Mouse (Mus musculus) right cerebral cortex, postnatal 36 days (tissue): ENCODE measurements at regions not wholly inside any gene's neighbourhood (a gene's known extent, or its start where the extent isn't known, plus 50 kb on each side); places are given as distances from the start of the nearest gene placed in this dataset.

ENCODE experiments used
- DNase-seq, 2 experiments: peaks; one replicate each; pipeline ENCODE4 v3.0.0; 2022; ENCODE audit warnings: low spot score in 2 of 2, mixed read lengths in 1 of 2

DNA sequence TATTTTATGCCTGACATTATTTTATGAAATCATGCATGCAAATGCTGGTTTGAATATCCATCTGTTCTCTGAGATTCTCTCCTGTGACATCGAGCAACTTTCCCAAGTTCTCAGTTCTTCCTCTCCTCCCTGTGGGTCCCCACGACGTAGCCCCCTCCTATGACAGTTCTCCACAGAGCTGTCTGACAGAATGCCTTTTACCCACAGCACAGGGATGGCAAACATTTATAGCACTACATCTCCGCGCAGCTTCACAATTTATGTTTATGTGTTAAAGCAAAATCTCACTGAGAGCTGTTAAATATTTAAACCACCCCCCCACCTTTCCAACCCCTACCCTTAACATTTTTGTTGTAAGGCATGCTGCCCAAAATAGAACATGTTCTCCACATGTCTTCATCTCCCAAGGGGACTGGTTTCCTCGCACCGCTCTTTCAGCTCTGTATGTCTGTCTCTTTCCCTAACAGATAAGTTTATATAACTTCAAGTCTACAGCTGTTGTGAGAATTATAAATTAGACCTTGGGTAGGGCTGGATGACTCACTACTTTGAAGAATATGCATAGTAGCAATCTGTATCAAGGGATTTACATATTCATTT, 63.5 kb upstream of the Ndst3 start:
- DNase-seq: peak; percentile 16 to 32

GRCm38 (mm10) chr3:123754927-123755326, 64.3 kb upstream of the Ndst3 start:
- DNase-seq: peak; percentile 2 to 18

DNA sequence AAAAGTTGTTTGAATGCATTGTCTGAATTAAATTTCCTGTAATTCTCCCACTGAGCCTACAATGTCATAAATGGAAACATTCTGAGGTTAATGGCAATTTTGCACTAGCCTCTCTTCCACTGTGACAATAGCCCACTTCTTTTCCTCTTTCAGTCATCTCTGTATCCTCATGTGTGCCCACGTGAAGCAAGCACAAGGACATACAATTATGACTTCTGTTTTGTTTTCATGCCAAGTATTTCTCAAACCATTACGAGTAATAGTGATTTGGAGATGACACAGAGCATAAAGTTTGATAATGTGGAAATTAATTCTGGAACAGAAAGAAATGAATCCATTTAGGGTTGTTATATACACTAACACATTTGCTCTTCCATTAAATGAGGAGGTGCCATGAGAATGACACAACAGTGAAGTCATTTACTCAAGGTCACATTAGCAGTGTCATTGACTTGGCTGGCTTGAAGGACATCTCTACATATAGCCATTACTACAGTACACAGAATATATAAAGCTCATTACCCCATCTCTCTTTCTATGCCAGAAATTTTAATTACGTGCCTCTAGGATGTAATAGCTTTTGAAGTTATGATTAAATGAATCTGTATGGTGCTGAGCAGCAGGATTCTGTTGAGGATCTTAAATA, 75.4 kb upstream of the Ndst3 start:
- DNase-seq: no peak

DNA sequence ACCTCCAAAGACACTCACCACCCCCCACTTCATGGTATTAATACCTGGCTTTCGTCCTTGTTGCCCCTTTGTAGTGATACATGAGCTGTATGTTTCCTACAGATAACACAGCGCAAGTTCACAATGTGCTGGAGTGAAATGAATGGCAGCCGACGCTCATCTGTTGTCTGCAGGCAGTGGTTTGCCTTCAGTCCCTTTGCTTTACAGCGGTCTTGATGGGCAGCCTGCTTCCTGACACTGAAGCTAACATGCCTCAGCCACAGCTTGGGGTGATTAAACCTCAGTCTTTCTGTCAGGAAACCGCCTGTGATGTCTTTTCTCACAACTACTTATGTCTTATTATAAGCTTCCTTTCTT, 75.9 kb upstream of the Ndst3 start:
- DNase-seq: no peak

- DNase-seq: no peak
Observed at GRCm38 (mm10) chr3:123780507-123780906, 89.9 kb upstream of the Ndst3 start.

DNA sequence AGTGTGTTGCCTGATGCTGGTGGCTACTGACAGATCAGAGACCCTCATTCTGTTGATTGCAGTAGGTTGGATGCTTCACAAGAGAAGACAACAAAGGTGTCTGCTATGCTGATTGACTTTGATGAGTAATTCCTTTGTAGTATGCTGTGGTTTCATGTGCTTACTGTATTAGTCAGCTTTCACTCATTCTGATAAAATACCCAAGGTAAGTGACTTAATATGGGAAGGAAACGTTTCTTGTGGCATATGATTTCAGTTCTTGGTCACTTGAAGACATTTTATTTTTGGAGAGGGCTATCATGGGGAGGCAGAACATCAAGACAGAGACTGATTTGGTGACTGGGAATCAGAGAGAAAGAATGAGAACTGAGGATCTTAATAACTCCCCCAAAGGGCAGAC, 90.9 kb upstream of the Ndst3 start:
- DNase-seq: no peak

- DNase-seq: no peak
Observed at GRCm38 (mm10) chr3:123784127-123784526, 93.5 kb upstream of the Ndst3 start.

DNA sequence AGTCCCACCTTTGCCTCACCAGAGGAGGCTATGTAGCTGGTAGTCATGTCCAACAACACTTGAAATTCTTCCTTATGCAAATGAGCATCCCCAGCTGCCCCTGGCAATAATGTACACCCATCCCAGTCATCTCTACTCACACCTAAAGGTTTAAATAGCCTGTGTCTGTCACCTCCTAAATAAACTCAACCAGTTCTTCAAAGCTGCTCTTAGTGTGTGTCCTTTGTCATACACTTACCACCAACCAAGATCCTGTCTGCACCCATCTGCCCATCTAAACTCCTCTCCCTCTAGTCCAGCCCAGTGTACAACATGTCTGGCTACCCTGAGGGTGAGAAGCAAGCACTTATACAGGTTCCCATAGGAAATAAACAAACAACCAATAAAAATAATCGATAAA, 103.4 kb upstream of the Ndst3 start:
- no peak for DNase-seq

- DNase-seq: peak in 1 of 2 experiments; percentile 4
Observed at GRCm38 (mm10) chr3:123805338-123805737, 114.7 kb upstream of the Ndst3 start.

DNA sequence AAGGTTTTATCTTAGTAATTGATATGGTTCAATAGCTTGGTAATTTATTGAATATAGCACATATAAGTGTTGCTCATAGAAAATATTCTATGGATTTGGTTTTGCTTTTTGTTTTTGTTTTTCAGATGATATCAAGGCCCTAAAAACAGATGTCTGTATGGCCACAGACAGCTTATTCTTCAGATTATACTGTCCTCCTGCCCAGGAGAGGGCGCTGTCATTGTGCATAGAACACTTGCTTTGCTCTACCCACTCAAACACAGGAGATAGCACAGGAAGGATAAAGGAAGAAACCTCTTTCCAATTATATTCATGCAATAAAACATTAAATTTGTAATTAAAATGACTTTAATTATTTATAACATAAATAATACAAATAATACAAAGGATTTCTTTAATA, 115.4 kb upstream of the Ndst3 start:
- no peak for DNase-seq

- no peak for DNase-seq
Observed at GRCm38 (mm10) chr3:123806546-123806945, 115.9 kb upstream of the Ndst3 start.

DNA sequence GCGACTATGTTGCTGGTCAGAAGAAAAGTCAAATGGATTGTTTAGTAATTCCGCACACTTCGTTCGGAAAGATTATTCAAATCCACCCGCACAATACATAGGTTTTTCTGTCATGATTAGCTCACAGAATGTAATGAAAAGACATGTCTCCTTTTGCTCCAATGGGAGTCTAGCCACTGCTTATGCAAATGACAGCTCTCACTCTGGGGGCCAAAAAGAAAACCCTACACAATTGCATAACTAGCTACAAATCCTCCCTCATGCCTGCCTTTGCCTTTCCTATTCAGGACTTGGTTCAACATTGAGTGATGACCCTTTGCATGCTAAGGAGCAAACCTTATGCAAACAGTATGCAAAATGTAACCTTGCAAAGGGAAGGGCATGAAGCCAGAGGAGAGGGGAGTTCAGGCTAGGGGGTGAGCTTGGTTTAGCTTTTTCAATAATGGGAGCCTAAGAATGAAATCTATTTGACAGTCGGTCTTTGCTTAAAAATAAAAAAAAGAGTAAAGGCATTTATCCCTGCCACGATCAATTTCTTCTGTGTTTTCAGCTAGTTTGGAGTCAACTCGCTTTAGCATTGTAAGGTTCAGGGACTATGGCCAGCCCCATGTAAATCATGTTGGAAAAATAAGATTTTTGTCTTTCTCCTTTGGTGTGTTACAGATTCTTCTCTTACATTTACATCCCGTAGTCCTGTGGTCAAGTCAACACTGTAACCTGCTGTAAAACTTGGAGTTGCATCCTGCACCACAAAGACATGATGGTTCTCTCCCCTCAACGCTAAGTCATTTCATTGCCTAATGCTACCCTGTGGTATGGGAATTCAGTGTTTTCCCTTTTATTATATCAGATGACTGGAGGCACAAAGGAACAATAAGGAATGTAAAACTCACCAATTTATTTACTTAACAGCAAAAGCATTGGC, 119.6 kb upstream of the Ndst3 start:
- DNase-seq: no peak

DNA sequence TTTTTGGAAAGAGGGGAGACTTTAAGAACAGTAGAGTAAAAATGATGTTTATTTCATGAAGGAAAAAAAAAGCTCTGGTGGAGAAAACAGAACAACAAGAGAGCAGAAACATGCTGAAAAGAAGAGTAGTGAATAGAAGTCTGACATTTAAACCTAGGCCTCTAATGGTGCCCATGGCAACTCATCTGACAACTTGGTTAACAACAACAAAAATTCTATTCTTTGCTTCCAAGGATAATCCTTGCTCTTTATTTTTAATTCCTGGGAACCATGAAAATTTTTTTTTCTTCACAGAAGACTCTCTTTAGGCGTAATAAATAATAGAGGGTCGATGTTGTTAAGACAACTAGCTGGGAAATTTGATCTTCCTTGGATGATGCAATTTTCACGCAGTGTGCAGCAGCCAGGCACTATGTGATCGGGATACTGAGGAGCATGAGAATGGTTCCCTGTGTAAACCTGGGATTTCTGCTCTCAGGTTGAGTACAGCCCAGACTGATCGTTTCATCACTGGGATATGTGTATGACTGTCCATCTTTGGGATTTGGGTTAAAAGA, 120.4 kb upstream of the Ndst3 start:
- DNase-seq: no peak

DNA sequence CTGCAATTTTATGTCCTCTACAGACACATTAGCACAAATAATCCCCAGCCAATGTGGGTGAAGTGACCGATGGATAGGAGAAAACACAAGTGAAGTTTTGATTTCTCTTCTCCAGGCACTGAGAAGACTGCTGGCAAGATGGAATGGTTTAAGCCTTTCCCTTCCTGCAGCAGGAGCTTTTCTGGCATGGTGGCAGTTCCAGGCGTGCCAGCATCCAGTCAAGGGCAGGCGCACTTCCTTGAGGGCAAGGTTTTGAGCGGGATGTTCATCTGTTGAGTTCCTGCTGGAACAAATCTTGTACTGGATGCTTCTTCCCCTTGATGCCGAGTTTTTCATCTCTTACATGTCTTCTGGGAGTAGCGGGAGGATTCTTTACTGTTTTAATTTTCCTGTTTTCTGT, 138.1 kb upstream of the Ndst3 start:
- no peak for DNase-seq

DNA sequence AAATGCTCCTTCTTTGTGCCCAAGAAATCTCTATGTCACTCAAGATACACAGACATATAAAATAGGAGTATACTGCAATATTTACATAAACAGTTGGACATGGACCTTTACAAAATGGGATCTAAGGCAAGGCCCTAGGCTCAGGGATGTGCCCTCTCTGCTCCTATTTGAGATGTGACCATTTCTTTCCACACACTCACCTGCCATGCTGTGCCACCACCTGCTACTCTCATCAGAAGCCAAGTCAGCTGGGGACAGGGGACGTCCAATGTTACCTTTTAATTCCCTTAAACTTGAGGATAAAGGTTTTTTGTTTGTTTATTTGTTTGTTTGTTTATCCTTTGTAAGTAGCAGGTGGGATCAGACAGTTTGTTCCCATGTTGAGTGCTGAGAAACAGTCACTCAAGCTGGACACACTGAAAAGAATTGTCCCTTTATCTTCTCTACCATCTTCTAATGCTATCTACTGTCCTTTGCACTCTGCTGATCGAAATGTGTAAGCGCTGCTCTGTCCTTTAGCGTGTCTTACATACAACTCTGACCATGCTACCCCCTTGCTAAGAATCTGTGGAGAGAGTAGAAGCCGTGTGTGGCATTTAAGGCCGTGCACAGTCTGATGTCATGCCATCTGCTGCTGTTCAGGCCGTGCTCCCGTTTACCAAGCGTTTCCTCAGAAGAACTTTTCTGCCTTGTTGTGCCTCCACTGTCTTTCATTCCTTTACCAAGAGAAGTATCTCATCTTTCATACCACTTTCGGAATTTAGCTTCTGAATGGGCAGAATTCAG, 147.9 kb upstream of the Ndst3 start:
- DNase-seq: no peak

- DNase-seq: no peak
Observed at GRCm38 (mm10) chr3:123846554-123846953, 155.9 kb upstream of the Ndst3 start.

- no peak for DNase-seq
Observed at GRCm38 (mm10) chr3:123848663-123849062, 158.0 kb upstream of the Ndst3 start.

DNA sequence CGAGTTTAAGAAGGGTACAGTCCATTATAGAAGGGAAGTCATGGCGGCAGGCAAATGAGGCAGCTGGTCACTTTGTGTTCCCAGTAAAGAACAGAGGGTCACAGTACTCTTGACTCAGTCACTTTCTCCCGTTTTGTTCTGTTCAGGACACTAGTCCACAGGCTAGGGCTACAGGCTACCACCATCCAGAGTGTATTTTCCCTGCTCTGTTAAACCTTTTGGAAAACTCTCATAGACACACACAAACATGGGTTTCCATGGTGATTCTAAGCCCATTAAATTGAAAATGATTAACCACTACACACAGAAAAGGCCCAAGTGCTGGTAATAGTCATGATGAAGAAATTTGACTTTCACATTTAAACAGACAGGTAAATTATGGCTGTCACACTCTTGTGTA, 162.2 kb upstream of the Ndst3 start:
- DNase-seq: no peak

GRCm38 (mm10) chr3:123873709-123874108, 183.1 kb upstream of the Ndst3 start:
- no peak for DNase-seq

DNA sequence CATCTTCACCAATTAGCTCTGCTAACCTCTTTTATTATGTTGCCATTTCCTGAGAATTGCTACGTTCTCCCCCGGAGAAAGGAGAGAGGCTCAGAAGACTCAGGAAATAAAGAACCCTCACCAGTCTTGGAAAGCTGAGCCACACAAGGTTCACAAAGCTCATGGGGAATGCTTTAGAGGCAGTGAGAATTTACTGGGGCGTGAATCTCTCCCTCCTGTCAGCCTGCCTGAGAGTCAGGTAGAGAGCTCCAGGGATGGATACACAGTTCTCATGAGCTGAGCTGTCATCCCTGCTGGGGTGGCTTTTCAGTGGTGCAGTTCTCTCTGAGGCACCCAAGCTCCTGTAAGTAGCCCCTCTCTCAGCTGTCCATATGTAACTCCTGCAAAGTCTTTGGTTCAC, 203.0 kb upstream of the Ndst3 start:
- DNase-seq: no peak

DNA sequence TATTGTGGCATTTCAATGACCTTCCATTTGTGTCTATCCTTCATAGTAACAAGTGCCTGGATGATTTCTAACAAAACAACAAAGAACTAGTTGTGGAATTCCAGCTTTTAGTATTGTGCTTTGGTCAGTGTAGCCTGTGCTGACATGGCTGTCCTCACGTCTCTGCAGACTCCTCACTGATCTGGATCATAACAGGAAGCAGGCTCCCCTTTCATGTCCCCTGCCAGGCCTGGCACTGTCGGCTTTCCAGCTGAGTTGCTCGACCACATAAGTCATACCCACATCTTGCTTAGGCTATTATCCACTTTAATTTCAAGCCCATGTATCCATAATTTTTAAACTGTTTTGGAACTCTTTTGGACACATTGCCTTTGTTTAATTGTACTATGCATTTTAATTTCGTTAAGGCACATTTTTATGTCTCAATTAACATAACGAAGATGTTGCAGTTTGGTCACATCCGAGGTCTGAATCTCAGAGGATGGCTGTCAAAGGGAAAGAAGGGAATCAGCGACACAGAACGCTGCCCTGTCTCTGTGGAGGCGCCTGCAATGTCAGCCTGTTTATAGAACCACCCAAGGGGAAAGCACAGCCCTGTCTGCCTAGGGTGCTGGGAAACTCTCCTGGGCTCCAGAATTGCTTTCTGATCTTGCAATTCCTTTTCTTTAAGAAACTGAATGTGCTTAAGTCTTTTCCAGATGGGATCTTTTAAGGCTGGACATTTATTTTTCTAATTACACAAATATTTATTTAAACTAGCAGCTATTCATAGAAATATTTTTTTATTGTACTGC, 215.5 kb upstream of the Ndst3 start:
- DNase-seq: no peak
